Mouse (Mus musculus): ENCODE data around the gene Smc2. TPM values are rescaled to one million over a fixed set of nuclear protein-coding genes. Genes with fewer than 3 reads are reported as not detected.

The Smc2 gene
- 1.3 and 1.4 TPM in 2 replicates for polyA plus RNA-seq (2012; rRNA removed)

DNA sequence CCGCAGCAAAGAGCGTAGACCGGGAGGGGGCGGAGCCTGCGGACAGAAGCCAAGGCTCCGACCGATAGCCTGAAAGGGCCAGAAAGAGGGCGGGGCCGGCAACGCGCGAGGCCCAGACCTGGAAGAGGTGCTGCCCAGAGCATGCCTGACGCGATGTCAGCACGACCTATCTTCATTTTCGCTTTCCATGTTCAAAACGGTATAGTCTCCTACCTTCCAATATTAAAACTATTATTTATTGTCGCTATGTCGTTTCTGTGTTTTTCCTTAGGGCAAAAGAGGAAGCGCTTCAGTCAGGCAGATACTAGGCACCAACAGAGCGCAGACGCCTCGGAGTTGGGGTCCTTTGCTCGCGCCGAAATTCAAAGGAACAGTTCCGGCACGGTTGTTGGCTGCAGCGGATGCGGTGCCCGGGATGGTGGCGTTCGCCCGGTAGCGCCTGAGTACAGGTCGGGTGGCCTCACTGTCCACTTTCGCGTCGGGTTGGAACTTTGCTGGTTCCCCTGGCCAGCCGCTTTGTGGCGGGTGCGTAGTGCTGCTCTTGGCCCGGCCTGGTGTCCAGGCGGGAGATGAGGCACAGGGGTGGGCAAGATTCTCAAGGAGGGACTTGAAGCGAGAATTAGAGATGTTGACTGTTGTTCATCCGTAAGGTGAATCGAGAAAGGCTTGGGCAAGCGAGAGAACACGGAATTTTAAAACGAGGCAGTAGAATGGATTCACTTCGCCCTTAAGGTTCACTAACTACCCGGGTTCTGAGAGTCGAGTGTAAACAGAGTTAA is at the start of gene Smc2:
Gene Smc2, plus strand, starts transcription at position 358 of the 779 bp plus-strand sequence.

DNA sequence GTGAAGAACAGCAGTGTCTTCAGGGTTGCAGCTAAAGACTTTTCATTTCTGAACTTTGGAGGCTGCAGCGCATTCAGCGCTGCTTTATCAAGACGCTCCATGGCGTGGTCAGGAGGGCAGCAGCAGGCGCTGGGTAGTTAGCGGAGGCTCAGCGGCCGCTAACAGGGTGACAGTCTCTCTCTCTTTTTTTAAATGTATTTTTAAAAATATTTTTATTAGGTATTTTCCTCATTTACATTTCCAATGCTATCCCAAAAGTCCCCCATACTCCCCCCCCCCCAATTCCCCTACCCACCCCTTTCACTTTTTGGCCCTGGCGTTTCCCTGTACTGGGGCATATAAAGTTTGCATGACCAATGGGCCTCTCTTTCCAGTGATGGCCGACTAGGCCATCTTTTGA is 58.1 kb downstream of the Smc2 start, which contains the start of gene Vma21-ps:
Gene Vma21-ps, minus strand, starts transcription at position 101 of the 400 bp plus-strand sequence.

Other genes starting within 250 kb of the Smc2 start
- gene Vma21-ps, start 58.0 kb downstream of the Smc2 start, polyA plus RNA-seq (2012; rRNA removed): not detected in 2 replicates
- not detected in 2 replicates for gene Toporsl, start 157.0 kb downstream of the Smc2 start, polyA plus RNA-seq (2012; rRNA removed)

All from colon, adult 2 months (tissue).